Mouse (Mus musculus) lung, adult 2 months (tissue): ENCODE measurements at regions not wholly inside any gene's neighbourhood (a gene's known extent, or its start where the extent isn't known, plus 50 kb on each side); places are given as distances from the start of the nearest gene placed in this dataset.

Experiments
- CTCF ChIP-seq: fragments of 200-500 bp; IDR thresholded peaks from 2 replicates; pipeline ENCODE4 v1.5.1; 2011; ENCODE audit warnings: mild to moderate bottlenecking, low read length, control low read depth; ENCODE audit not compliant: insufficient read depth
- POLR2A ChIP-seq: fragments of 200-500 bp; IDR thresholded peaks from 2 replicates; pipeline ENCODE4 v1.6.1; 2011; ENCODE audit warnings: low read depth, mild to moderate bottlenecking, control low read depth, low read length, borderline replicate concordance; ENCODE audit errors: extremely low read depth

- TF ChIP-seq CTCF, result no peak
- TF ChIP-seq POLR2A, result no peak
These were observed 209.3 kb upstream of the Daam1 start for GRCm38 (mm10) chr12:71621542-71621941.
